Mouse (Mus musculus): Measurements from ENCODE around the gene Slc30a5. TPM values are rescaled to one million over a fixed set of nuclear protein-coding genes. Genes with fewer than 3 reads are reported as not detected.
"Not testable (repeated sequence)": the region's sequence is repeated elsewhere in the genome, so short reads cannot be mapped to it uniquely, and the experiment has no call there.

Gene Slc30a5
- total RNA-seq (2021): 10 to 100 TPM; 41.9 to 43.7 TPM
- long read RNA-seq, experiment 1, transcript Slc30a5-201 (16 exons, 3,179 nt): major isoform, 48 of 64 reads
- long read RNA-seq, experiment 1, partial matches to known transcripts: 2 of 64 reads
- long read RNA-seq, experiment 1, other reads (novel, unspliced or antisense): 14 of 64 reads
- long read RNA-seq, experiment 2, transcript Slc30a5-201 (16 exons, 3,179 nt): major isoform, 40 of 48 reads
- long read RNA-seq, experiment 2, partial matches to known transcripts: 0 of 48 reads
- long read RNA-seq, experiment 2, other reads (novel, unspliced or antisense): 8 of 48 reads

GRCm38 (mm10) chr13:100832741-100833639, at the start of gene Slc30a5:
TSS of gene Slc30a5 (minus strand) at chr13:100833427.
- intact Hi-C loops (cut with DNase I): no loop called here
- peak; percentile 99 for DNase-seq (ENCODE audit: low spot score in 2 of 2)

DNA sequence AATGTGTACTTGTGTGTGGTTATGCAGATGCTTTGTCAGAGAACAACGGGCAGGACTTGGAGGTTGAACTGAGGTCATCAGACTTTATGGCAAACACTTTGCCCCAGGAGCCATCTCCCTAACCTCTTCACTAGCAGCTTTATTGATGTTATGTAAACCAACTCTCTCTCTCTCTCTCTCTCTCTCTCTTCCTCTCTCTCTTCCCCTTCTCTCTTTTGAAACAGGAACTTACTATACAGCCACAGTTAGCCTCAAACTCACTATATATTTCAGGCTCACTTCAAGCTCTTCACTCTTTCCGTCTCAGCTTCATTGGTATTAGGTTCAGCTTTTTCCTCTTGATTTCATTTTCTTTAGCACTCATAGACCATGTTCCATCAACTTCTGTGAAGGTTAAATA, 48.7 kb upstream of the Slc30a5 start:
- intact Hi-C loops (cut with DNase I): no loop called here
- no peak for DNase-seq (ENCODE audit: low spot score in 2 of 2)

GRCm38 (mm10) chr13:100879806-100880205, 46.6 kb upstream of the Slc30a5 start:
- intact Hi-C loops (cut with DNase I): no loop called here

GRCm38 (mm10) chr13:100879326-100879725, 46.1 kb upstream of the Slc30a5 start:
- DNase-seq (ENCODE audit: low spot score in 2 of 2): no peak
- intact Hi-C loops (cut with DNase I): no loop called here

More at GRCm38 (mm10) chr13:100879806-100880205, 46.6 kb upstream of the Slc30a5 start:
- DNase-seq (ENCODE audit: low spot score in 2 of 2): no peak

DNA sequence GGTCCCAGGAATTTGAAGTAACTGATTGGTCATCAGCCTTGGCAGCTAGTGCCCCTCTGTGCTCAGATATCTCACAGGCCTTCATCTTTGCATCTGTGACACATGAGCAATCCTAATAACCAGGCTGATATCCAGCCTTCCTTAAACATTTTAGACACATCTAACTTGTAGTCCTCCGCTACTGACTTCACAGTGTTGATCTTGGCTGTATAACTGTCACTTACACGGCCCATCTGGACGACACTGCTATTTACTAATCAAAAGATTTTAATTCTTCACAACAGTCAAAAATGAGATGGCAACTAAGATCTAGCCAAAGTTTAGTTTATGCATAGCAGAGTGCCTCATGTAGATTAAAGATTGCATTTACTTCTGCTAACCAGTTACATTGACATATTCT, 45.0 kb upstream of the Slc30a5 start:
- DNase-seq (ENCODE audit: low spot score in 2 of 2): no peak
- intact Hi-C loops (cut with DNase I): no loop called here

DNA sequence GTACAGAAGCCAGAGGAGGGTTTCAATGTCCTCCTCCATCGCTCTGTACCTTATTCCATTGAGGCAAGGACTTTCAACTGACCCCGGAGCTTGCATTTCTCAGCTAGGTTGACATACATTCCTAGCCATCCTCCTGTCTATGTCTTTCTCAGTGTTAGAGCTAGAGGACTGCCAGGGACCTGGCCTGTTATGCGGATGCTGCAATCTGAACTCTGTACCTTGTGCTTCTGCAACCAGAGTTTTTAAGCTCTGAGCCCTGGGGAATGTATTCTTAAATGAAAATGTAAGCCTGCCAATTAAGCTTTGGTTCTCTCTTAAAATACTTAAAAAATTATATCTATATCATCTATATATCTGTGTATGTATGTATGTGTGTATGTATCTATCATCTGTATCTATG, 44.5 kb upstream of the Slc30a5 start:
- DNase-seq (ENCODE audit: low spot score in 2 of 2): no peak
- intact Hi-C loops (cut with DNase I): no loop called here

GRCm38 (mm10) chr13:100875103-100875502, 41.9 kb upstream of the Slc30a5 start:
- no peak for DNase-seq (ENCODE audit: low spot score in 2 of 2)
- intact Hi-C loops (cut with DNase I): no loop called here

DNA sequence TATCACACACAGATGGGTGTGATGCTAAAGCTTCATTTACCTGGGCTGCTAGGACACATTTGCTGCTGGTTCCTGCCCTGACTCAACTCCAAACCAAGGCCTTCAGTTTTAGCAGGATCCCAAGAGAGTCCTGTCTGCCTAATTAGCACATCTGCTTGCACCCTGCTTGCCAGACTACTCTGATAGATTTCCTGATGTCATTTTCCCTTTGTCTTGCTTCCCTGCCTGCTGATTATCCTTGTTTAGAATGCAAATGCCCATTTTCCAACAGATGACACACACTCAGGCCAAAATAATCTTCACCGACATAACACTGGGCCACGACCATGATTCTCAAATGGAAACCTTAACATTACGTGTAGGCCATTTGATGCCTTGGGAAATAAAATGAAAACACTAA, 41.4 kb upstream of the Slc30a5 start:
- intact Hi-C loops (cut with DNase I): no loop called here
- DNase-seq (ENCODE audit: low spot score in 2 of 2): no peak

DNA sequence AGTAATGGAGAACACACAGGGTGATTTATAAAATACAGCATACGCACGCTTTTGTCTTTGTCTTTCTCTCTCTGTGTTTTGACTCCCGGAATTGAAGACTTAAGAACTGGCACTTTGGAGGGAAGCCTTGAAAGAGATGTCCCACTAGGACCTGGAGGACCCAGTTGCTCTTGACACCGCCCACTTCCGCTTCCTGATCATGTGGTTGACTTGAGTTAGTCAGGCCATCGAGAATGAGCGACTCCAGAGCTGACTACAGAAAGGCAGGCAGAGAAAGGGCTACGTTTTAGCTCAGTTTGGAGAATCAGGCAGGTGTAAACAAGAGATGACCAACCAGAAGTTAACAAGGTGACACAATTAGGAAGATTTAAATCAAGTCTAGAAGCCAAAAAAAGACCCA, 40.3 kb upstream of the Slc30a5 start:
- intact Hi-C loops (cut with DNase I): no loop called here
- DNase-seq (ENCODE audit: low spot score in 2 of 2): no peak

DNA sequence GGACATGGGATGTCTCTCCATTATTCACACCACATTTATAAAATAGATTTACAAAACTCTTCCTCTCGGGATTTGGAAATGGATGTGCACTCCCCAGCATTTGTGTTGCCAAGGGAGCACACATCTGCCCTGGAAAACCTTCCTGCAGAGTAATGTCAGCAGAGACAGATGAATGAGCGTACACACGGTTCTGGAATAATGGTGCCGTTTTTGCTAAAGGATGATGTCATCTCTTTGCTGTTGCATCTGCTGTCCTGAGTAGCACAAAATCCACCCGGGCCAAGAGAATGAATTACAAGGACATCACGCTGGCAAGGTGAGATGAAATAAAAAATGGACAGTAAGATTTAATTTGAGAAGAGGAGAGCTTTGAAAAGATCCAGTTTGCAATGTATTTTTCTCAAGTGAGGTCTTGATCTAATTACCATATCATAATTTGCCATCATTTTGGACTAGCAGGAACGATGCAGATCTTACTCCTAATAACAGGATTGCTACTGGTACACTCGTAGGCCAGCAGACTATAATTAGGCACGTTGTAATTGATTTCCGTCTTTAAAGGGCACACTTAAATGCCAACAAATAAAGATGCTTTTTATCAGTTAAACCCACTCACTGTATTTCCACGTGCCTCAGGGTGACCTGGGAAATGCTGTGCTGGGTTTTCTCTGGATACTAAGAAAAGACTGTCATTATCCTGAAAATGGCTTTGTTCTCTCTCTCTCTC, 38.4 kb upstream of the Slc30a5 start:
- peak; percentile 27 to 55 for DNase-seq (ENCODE audit: low spot score in 2 of 2)
- intact Hi-C loops (cut with DNase I): no loop called here

DNA sequence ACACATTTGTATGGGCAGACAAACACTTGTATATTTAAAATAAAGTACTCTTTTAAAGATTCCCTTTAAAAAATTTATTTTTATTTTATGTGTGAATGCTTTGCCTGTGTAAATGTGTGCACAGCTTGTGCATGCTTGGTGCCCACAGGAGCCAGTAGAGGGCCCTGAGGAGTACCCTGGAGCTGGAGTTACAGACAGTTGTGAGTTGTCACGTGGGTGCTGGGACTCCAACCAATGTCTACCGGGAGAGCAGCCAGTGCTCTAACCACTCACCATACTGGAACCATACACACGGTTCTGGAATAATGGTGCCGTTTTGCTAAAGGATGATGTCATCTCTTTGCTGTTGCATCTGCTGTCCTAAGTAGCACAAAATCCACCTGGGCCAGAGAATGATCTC, 36.6 kb upstream of the Slc30a5 start:
- no peak for DNase-seq (ENCODE audit: low spot score in 2 of 2)
- intact Hi-C loops (cut with DNase I): no loop called here

- intact Hi-C loops (cut with DNase I): no loop called here
- DNase-seq (ENCODE audit: low spot score in 2 of 2): no peak
These were observed 33.1 kb upstream of the Slc30a5 start for GRCm38 (mm10) chr13:100866311-100866710.

DNA sequence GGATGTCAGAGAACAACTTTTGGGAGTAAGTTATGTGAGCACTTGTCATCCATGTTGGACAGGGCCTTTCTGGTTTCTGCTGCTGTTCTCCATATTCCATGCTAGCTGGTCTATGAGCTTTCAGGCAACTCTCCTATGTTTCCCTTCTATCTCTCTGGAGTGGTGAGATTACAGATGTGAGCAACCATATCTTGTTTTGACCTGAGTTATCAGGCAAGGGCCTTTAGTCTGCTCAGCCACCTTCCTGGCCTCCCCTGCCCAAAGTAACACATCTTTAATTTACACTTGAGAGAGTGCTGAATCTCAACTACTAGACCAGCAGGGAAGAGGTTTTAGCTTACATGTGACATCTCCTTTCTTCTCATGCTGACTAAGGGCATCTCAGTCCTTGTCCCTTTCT, 32.5 kb upstream of the Slc30a5 start:
- DNase-seq (ENCODE audit: low spot score in 2 of 2): no peak
- intact Hi-C loops (cut with DNase I): no loop called here

GRCm38 (mm10) chr13:100863914-100864313, 30.7 kb upstream of the Slc30a5 start:
- intact Hi-C loops (cut with DNase I); DNase-seq (ENCODE audit: low spot score in 2 of 2): not testable (repeated sequence)

- DNase-seq (ENCODE audit: low spot score in 2 of 2): no peak
- intact Hi-C loops (cut with DNase I): no loop called here
These were observed 25.9 kb upstream of the Slc30a5 start for GRCm38 (mm10) chr13:100859117-100859516.

GRCm38 (mm10) chr13:100854174-100854573, 20.9 kb upstream of the Slc30a5 start:
- intact Hi-C loops (cut with DNase I): no loop called here
- peak in 1 of 2 experiments; percentile 49 for DNase-seq (ENCODE audit: low spot score in 2 of 2)

GRCm38 (mm10) chr13:100853120-100853519, 19.9 kb upstream of the Slc30a5 start:
- DNase-seq (ENCODE audit: low spot score in 2 of 2): no peak
- intact Hi-C loops (cut with DNase I): no loop called here

DNA sequence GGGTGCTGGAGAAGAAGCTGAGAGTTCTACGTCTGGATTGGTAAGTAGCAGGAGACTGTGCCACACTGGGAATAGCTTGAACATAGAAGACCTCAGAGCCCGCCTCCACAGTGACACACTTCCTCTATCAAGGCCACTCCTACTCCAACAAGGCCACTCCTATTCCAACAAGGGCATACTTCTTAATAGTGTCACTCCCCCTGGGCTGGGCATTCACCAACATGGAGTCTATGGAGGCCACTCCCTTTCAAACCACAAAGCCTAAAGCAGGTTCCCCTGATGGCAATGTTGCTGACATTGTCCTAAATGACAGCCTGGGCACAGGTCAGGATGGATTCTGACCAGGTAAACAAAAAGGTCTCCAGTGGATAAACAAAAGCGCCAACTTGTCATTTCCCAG, 15.9 kb upstream of the Slc30a5 start:
- no peak for DNase-seq (ENCODE audit: low spot score in 2 of 2)
- intact Hi-C loops (cut with DNase I): loop anchor here (5.0 kb wide), 2 partner anchors 848 to 868 kb away; no protein-coding TSS in a partner anchor

- peak; percentile 64 to 86 for DNase-seq (ENCODE audit: low spot score in 2 of 2)
- intact Hi-C loops (cut with DNase I): loop anchor here (5.0 kb wide), 2 partner anchors 850 to 870 kb away; no protein-coding TSS in a partner anchor
These were observed 13.8 kb upstream of the Slc30a5 start for GRCm38 (mm10) chr13:100846891-100847579.

Data from left cerebral cortex, postnatal 14 days (tissue).